23 mouse cellular contexts compared by ENCODE assay signal in the genomic region with DNA sequence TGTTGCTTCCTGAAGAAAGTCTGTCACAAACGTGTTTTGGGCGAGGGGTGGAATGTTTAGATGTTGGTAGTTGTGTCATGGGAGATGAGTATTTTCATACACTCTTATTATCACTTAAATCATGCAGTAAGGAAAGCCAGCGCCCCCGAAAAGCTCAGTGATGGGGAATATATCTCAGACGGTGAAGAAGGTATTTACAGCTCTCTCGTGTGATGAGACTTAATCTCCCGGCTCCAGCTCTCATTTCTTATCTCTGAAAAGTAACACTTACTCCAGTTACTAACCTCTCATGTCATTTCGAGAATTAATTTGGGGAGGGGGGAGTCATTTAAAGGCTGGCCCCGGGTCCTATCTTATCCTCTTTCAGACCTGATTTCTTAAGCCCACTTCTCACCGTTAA.
"Had no signal": no experiment of that assay in that cellular context is flagged by ENCODE, and none has a peak within 500 bp of the region (broad histone marks: within the 10 kb centered on the region; RNA-seq: fewer than 3 reads in every experiment).

No protein-coding gene starts in this region.

- H3K36me3 ChIP-seq: intestine, embryonic 15.5 days; limb, embryonic 10.5 days had no signal

- H3K27me3 ChIP-seq: heart, embryonic 12.5 days; hindbrain, embryonic 12.5 days; intestine, embryonic 15.5 days; limb, embryonic 12.5 days had no signal

- H3K4me2 ChIP-seq: heart, embryonic 12.5 days; hindbrain, embryonic 12.5 days; hindbrain, embryonic 14.5 days; intestine, embryonic 15.5 days; limb, embryonic 12.5 days had no signal

- DNase-seq: gastrocnemius, adult 2 months; gastrocnemius, postnatal 10 days; gastrocnemius, postnatal 25 days; heart, adult 2 months; heart, postnatal 10 days; heart, postnatal 4 days; kidney, adult 18-20 months; kidney, adult 8-10 months; kidney, postnatal 14 days; kidney, postnatal 36 days had no signal

- H3K4me1 ChIP-seq: hindbrain, embryonic 12.5 days; intestine, embryonic 15.5 days; limb, embryonic 10.5 days; limb, embryonic 12.5 days had no signal

- H3K9ac ChIP-seq: heart, embryonic 12.5 days; hindbrain, embryonic 12.5 days; hindbrain, embryonic 14.5 days; intestine, embryonic 15.5 days; limb, embryonic 12.5 days had no signal

- H3K4me3 ChIP-seq: gastrocnemius, adult 2 months; heart, adult 2 months; heart, embryonic 10.5 days; heart, embryonic 12.5 days; hindbrain, embryonic 10.5 days; hindbrain, embryonic 12.5 days; intestine, embryonic 15.5 days; layer of hippocampus, adult 2 months; left cerebral cortex, adult 2 months; limb, embryonic 10.5 days; limb, embryonic 12.5 days had no signal

- H3K9me3 ChIP-seq: heart, embryonic 10.5 days; heart, embryonic 12.5 days; hindbrain, embryonic 10.5 days; hindbrain, embryonic 12.5 days; intestine, embryonic 15.5 days; limb, embryonic 10.5 days; limb, embryonic 12.5 days had no signal

- H3K27ac ChIP-seq: gastrocnemius, adult 2 months; heart, adult 2 months; heart, embryonic 10.5 days; hindbrain, embryonic 10.5 days; hindbrain, embryonic 12.5 days; hindbrain, embryonic 14.5 days; intestine, embryonic 15.5 days; layer of hippocampus, adult 2 months; left cerebral cortex, adult 2 months; limb, embryonic 10.5 days; limb, embryonic 12.5 days had no signal

- ATAC-seq: hindbrain, embryonic 16.5 days; inflammation-experienced regulatory T-cells, adult 6 months; intestine, embryonic 15.5 days; intestine, postnatal 0 days had no signal
